Mouse (Mus musculus) erythroblast, embryonic 14.5 days (primary cell): ENCODE measurements around the gene E2f7.

Source experiments
- GATA1 ChIP-seq: IDR thresholded peaks from 2 replicates; pipeline ENCODE4 v1.6.1; 2012; ENCODE audit warnings: low read length, inconsistent platforms, mixed read lengths
- TAL1 ChIP-seq: IDR thresholded peaks from 3 replicates; pipeline ENCODE4 v1.6.1; 2012; ENCODE audit warnings: low read length, inconsistent platforms, mixed read lengths

DNA sequence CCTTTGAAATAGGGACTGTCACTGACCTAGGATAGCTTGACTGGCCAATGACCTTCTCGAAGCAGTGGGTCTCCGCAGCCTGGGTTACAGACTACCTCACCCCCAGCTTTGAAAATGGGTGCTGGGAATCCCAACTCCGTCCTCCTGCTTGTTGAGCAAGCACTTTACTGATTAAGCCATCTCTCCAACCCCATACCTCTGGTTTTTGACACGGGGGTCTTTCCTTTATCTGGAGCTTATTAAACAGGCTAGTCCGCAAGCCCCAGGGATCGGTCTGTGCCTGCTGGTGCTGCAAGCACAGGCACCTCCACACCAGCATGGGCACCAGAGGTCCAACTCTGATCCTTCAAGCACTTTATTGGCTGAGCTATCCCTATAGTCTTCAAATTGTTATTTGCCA, 1.5 kb upstream of the E2f7 start:
- TF ChIP-seq TAL1, result no peak
- TF ChIP-seq GATA1, result no peak
